Mouse (Mus musculus): ENCODE data around the gene Pnrc2. TPM values are rescaled to one million over a fixed set of nuclear protein-coding genes. Genes with fewer than 3 reads are reported as not detected.

The Pnrc2 gene
- polyA plus RNA-seq, 1 experiment from 2014 or later: 226 TPM

DNA sequence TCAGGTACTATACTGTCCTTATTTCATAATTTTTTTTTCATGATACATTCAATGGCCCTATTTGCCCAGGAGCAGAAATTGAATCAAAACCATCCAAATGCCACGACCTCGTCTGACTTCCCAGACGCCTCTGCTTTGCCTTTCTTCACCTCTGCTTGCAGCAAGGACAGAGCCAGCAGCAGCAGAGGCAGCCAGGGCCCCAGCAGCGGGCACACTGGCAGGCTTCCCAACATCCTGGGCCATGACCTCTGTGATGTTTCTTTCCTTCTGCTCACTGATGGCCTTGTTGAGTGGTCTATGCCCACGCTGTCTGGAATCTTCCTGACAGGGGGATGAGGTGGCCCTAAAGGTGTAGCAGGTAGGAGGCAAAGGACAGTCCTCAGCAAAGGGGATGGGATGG, 26.1 kb downstream of the Pnrc2 start:
- no peaks in the 10 kb centered on the region for H3K36me3 ChIP-seq (ENCODE audit: control insufficient read depth, insufficient read depth, low read length)
- 72% methylated on average over 5 of the region's 5 CpGs for WGBS
- H3K9me3 ChIP-seq (ENCODE audit: control insufficient read depth, low read length): no peaks in the 10 kb centered on the region
- no peak overlapping the region for H3K9ac ChIP-seq (ENCODE audit: low read depth, low read length)
- ATAC-seq (ENCODE audit: low FRiP score) (no peak), DNase-seq (ENCODE audit: low spot score) (no peak)
- no peak overlapping the region for H3K27ac ChIP-seq (ENCODE audit: low read depth, low read length)
- H3K4me1 ChIP-seq (replicated peaks; ENCODE audit: control insufficient read depth, insufficient read depth, low read length): no peaks in the 10 kb centered on the region
- H3K27me3 ChIP-seq (ENCODE audit: control insufficient read depth, insufficient read depth, low read length): no peaks in the 10 kb centered on the region
- H3K4me3 ChIP-seq (ENCODE audit: low read depth, low read length): no peak overlapping the region
- no peak overlapping the region for H3K4me2 ChIP-seq (replicated peaks; ENCODE audit: low read depth, low read length)

DNA sequence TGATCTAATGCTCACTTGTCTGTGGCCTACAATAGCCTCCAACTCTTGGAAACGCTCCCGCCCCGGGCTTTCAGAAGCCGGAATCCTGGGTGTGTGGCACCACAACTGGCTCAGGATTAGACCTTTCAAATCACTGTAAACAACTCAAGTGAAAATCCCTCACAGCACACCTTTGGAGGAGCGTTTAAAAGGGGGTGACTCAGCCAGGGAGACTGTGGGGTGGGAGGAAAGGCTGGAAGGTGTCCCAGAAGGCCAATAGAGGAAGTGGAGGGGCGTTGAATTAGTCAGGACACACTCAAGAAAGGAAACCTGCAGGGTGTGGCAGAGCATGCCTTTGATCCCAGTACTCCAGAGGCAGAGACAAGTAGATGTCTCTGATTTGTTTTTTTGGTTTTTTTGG, 29.2 kb downstream of the Pnrc2 start:
- Histone ChIP-seq H3K4me3 (ENCODE audit: low read depth, low read length) (no peak overlapping the region), H3K27me3 (ENCODE audit: control insufficient read depth, insufficient read depth, low read length) (no peaks in the 10 kb centered on the region), H3K36me3 (ENCODE audit: control insufficient read depth, insufficient read depth, low read length) (no peaks in the 10 kb centered on the region), H3K9ac (ENCODE audit: low read depth, low read length) (no peak overlapping the region), H3K9me3 (ENCODE audit: control insufficient read depth, low read length) (no peaks in the 10 kb centered on the region), H3K27ac (ENCODE audit: low read depth, low read length) (no peak overlapping the region), H3K4me1 (replicated peaks; ENCODE audit: control insufficient read depth, insufficient read depth, low read length) (no peaks in the 10 kb centered on the region), H3K4me2 (replicated peaks; ENCODE audit: low read depth, low read length) (no peak overlapping the region)
- ATAC-seq (ENCODE audit: low FRiP score): no peak
- no peak for DNase-seq (ENCODE audit: low spot score)
- 87% methylated on average over 6 of the region's 6 CpGs for WGBS

DNA sequence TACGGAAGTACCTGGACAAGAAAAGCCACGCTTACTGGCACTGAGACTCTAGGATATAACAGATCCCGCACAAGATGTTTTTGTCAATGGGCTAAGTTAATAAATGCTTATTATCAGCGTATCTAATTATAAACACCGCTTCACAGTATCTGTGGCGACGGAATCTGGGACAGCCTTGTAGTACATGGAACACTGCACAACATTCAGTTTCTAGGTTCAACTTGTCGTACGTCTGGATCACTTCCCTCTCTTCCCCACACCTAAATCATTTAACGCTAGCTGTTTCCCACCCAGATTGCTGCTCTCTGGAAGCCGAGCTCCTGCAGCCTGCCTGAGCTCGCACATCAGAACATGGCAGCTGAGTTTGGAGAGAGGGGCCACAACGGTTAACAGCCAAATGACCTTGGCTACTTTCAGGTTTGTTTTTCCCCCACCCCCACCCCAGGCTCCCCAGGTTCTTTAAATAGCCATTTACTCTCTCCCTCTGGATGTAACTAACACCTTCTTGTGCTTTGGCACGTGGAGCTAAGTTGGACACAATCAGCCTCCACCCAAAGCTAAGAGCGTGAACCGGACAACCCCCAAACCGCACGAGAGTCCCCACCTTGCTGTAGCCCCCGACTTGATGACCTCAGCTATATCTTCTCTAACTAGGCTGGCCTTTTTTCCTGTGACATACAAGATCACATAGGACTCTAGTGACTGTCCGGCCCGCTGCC, 34.2 kb downstream of the Pnrc2 start:
- Histone ChIP-seq H3K9me3 (ENCODE audit: control insufficient read depth, low read length) (no peaks in the 10 kb centered on the region), H3K27me3 (ENCODE audit: control insufficient read depth, insufficient read depth, low read length) (no peaks in the 10 kb centered on the region), H3K9ac (ENCODE audit: low read depth, low read length) (no peak overlapping the region), H3K36me3 (ENCODE audit: control insufficient read depth, insufficient read depth, low read length) (no peaks in the 10 kb centered on the region), H3K4me1 (replicated peaks; ENCODE audit: control insufficient read depth, insufficient read depth, low read length) (no peaks in the 10 kb centered on the region), H3K27ac (ENCODE audit: low read depth, low read length) (no peak overlapping the region), H3K4me3 (ENCODE audit: low read depth, low read length) (no peak overlapping the region), H3K4me2 (replicated peaks; ENCODE audit: low read depth, low read length) (no peak overlapping the region)
- ATAC-seq (ENCODE audit: low FRiP score) (no peak), DNase-seq (ENCODE audit: low spot score) (no peak)
- 90% methylated on average over 21 of the region's 21 CpGs for WGBS

DNA sequence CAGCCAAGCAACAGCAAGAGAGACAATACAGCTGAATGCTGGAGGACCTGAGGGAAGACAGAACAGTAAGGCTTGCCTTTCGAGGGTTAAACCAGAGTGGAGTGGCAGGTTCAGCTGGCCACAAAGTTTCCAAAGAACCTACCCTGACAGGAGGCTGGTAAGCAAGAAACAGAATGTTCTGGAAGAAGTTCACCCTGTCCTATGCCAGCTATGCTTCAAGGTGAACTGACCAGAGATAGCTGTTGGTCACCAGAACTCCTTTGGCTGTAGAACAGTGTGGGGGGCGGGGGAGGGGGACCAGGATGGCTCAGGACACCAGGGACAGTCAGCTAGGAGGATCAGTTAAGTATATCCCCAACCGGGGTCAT, 34.7 kb downstream of the Pnrc2 start:
- no peak for DNase-seq (ENCODE audit: low spot score)
- no peaks in the 10 kb centered on the region for H3K27me3 ChIP-seq (ENCODE audit: control insufficient read depth, insufficient read depth, low read length)
- WGBS: 87% methylated on average over 3 of the region's 3 CpGs
- no peak overlapping the region for H3K4me2 ChIP-seq (replicated peaks; ENCODE audit: low read depth, low read length)
- no peak for ATAC-seq (ENCODE audit: low FRiP score)
- no peaks in the 10 kb centered on the region for H3K36me3 ChIP-seq (ENCODE audit: control insufficient read depth, insufficient read depth, low read length)
- no peak overlapping the region for H3K9ac ChIP-seq (ENCODE audit: low read depth, low read length)
- H3K27ac ChIP-seq (ENCODE audit: low read depth, low read length): no peak overlapping the region
- no peak overlapping the region for H3K4me3 ChIP-seq (ENCODE audit: low read depth, low read length)
- no peaks in the 10 kb centered on the region for H3K9me3 ChIP-seq (ENCODE audit: control insufficient read depth, low read length)
- no peaks in the 10 kb centered on the region for H3K4me1 ChIP-seq (replicated peaks; ENCODE audit: control insufficient read depth, insufficient read depth, low read length)

DNA sequence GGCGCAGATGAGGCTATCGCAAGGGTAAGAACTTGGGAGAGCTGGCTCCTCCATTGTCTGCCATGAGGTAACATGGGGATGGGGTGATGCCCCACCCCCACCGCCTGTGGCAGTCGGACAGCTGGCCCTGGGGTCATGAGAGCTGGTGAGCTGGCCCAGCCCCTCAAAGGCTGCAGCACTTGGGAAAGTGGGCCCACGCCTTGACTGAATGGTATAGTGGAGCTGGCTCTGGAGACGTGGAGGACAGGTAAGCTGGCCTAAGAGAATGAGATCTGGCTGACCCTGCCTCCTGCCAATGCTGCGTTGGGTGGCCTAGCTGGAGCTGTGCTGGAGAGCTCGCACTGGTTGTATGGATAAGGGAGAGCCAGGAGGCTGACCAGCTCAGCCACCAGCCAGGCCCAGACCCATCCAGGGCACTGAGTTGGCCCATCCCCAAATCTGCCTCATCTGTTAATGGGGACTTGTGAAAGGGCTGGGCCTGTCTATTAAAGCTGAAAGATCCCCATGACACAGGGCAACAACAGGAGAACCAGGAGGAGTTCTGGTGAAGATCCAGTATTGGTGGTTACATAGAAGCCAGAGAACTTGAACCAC, 39.4 kb downstream of the Pnrc2 start:
- H3K9me3 ChIP-seq (ENCODE audit: control insufficient read depth, low read length): no peaks in the 10 kb centered on the region
- no peak overlapping the region for H3K27ac ChIP-seq (ENCODE audit: low read depth, low read length)
- WGBS: 76% methylated on average over 8 of the region's 8 CpGs
- DNase-seq (ENCODE audit: low spot score): no peak
- 0 out of 2 replicates have a peak overlapping the region, but pooled peaks have one; percentile 19 for H3K9ac ChIP-seq (ENCODE audit: low read depth, low read length)
- no peak overlapping the region for H3K4me2 ChIP-seq (replicated peaks; ENCODE audit: low read depth, low read length)
- H3K27me3 ChIP-seq (ENCODE audit: control insufficient read depth, insufficient read depth, low read length): no peaks in the 10 kb centered on the region
- ATAC-seq (ENCODE audit: low FRiP score): no peak
- H3K4me1 ChIP-seq (replicated peaks; ENCODE audit: control insufficient read depth, insufficient read depth, low read length): no peaks in the 10 kb centered on the region
- no peak overlapping the region for H3K4me3 ChIP-seq (ENCODE audit: low read depth, low read length)
- H3K36me3 ChIP-seq (ENCODE audit: control insufficient read depth, insufficient read depth, low read length): no peaks in the 10 kb centered on the region

DNA sequence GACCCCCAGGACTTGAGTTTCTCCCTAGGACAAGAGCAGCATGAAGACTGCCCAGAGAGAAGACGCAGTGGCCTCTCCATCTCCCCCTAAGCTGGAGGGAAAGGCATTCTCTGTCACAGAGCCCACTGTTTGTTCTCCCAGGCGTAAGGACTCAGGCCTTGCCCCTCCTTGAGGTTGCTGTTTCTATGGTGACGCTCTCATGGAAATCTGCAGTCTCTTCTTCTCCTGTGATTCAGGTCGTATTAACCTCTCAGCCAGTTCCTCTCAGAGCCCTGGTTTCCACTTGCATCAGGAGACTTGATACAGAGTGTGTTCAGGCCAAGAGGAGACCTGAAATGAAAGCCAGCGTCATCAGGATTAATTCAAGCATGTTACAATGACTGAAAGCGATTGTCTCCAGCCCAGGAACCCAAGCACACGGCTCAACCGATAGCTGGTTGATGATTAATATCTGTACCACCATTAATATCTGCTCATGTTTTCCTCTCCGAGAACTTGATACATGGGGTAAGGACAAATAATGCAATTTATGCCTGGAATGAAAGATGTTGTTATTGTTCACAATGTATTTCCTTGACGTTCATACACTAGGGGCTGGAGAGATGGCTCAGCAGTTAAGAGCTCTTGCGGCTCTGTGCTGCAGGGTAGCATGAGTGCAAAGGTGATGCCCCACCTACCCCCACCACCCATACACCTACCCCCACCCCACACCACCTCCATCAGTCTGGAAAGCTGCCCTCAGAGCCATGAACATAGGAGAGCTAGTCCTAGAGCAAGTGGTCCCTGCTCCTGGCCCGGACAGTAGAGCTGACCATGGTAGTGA, 40.1 kb downstream of the Pnrc2 start:
- peak overlapping the region; percentile 24 for H3K27ac ChIP-seq (ENCODE audit: low read depth, low read length)
- no peak overlapping the region for H3K4me3 ChIP-seq (ENCODE audit: low read depth, low read length)
- peak; percentile 53 for DNase-seq (ENCODE audit: low spot score)
- no peak overlapping the region for H3K4me2 ChIP-seq (replicated peaks; ENCODE audit: low read depth, low read length)
- no peaks in the 10 kb centered on the region for H3K36me3 ChIP-seq (ENCODE audit: control insufficient read depth, insufficient read depth, low read length)
- 0 out of 2 replicates have a peak overlapping the region, but pooled peaks have one; percentile 19 for H3K9ac ChIP-seq (ENCODE audit: low read depth, low read length)
- ATAC-seq (ENCODE audit: low FRiP score): no peak
- no peaks in the 10 kb centered on the region for H3K27me3 ChIP-seq (ENCODE audit: control insufficient read depth, insufficient read depth, low read length)
- 53% methylated on average over 12 of the region's 12 CpGs for WGBS
- H3K4me1 ChIP-seq (replicated peaks; ENCODE audit: control insufficient read depth, insufficient read depth, low read length): 0 out of 2 replicates have a peak, but pooled peaks cover 2% of the 10 kb centered on the region
- no peaks in the 10 kb centered on the region for H3K9me3 ChIP-seq (ENCODE audit: control insufficient read depth, low read length)

DNA sequence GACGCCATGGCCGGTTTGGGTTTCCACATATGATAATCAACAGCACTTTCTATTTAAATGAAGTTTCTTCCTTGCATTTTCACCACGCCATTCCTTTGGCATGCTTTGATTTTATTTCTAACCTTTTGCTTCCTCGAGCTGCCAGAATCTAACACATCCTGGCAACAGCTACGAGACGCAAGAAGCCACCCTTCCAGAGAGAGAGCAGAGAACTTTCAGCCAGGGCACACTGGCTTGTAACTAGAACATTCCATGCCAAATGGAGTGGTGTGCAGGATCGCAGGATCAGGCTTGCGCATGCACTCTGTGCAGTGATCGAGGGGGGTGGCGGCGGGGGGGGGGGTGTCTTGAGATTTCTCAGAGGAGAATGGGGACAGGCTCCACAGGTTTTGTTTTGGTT, 41.6 kb downstream of the Pnrc2 start:
- Histone ChIP-seq H3K4me3 (ENCODE audit: low read depth, low read length) (no peak overlapping the region), H3K9me3 (ENCODE audit: control insufficient read depth, low read length) (no peaks in the 10 kb centered on the region), H3K27ac (ENCODE audit: low read depth, low read length) (no peak overlapping the region), H3K4me1 (replicated peaks; ENCODE audit: control insufficient read depth, insufficient read depth, low read length) (0 out of 2 replicates have a peak, but pooled peaks cover 2% of the 10 kb centered on the region), H3K4me2 (replicated peaks; ENCODE audit: low read depth, low read length) (no peak overlapping the region), H3K9ac (ENCODE audit: low read depth, low read length) (no peak overlapping the region), H3K27me3 (ENCODE audit: control insufficient read depth, insufficient read depth, low read length) (no peaks in the 10 kb centered on the region), H3K36me3 (ENCODE audit: control insufficient read depth, insufficient read depth, low read length) (no peaks in the 10 kb centered on the region)
- DNase-seq (ENCODE audit: low spot score): no peak
- no peak for ATAC-seq (ENCODE audit: low FRiP score)
- WGBS: 80% methylated on average over 11 of the region's 11 CpGs

DNA sequence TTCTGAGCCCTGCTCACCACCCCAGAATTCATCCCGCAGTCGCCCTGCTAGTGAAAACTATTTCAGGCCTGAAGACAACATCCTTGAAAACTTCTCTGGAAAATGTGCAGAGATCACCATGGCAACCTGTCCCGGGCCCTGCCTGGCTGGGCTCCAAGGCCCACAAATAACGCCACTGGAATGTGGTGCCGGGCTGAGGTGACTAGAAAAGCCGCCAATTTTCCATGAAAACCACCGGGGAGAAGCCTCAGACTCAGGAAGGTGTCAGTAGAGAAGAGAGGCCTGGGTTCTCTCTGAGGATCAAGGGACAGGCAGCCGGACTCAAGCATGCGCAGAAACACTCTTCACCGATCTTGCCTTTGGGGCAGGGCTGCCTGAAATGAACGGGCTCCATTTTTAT, 45.2 kb downstream of the Pnrc2 start:
- Histone ChIP-seq H3K9ac (ENCODE audit: low read depth, low read length) (no peak overlapping the region), H3K4me1 (replicated peaks; ENCODE audit: control insufficient read depth, insufficient read depth, low read length) (0 out of 2 replicates have a peak, but pooled peaks cover 2% of the 10 kb centered on the region), H3K4me2 (replicated peaks; ENCODE audit: low read depth, low read length) (no peak overlapping the region), H3K4me3 (ENCODE audit: low read depth, low read length) (no peak overlapping the region), H3K27me3 (ENCODE audit: control insufficient read depth, insufficient read depth, low read length) (no peaks in the 10 kb centered on the region), H3K27ac (ENCODE audit: low read depth, low read length) (peak overlapping the region; percentile 17; the same call in 1 of the 2 replicates), H3K9me3 (ENCODE audit: control insufficient read depth, low read length) (no peaks in the 10 kb centered on the region), H3K36me3 (ENCODE audit: control insufficient read depth, insufficient read depth, low read length) (no peaks in the 10 kb centered on the region)
- DNase-seq (ENCODE audit: low spot score) (peak; percentile 65), ATAC-seq (ENCODE audit: low FRiP score) (no peak)
- 29% methylated on average over 11 of the region's 11 CpGs for WGBS
